Mouse (Mus musculus) hindbrain, embryonic 11.5 days (tissue): ENCODE measurements around the gene Gjd3. TPM values are rescaled to one million over a fixed set of nuclear protein-coding genes. Genes with fewer than 3 reads are reported as not detected.

Experiments used
- ATAC-seq: fragments of 200-750 bp; cut with Nextera tagmentation; 2 replicates; pipeline ENCODE4 v1.8.0; 2017; ENCODE audit warnings: mild to moderate bottlenecking, moderate TSS enrichment, moderate library complexity; ENCODE audit not compliant: low FRiP score
- DNase-seq: peaks from one replicate; pipeline ENCODE4 v3.0.0-alpha.2; 2015; ENCODE audit warnings: low spot score
- H3K27ac ChIP-seq: fragments of 300-500 bp; sonication (generic); 2 replicates; pipeline ENCODE4 v1.5.1; 2014; ENCODE audit warnings: mild to moderate bottlenecking, low read depth, low read length
- H3K27me3 ChIP-seq: fragments of 300-500 bp; sonication (generic); 2 replicates; pipeline ENCODE4 v1.6.1; 2014; ENCODE audit warnings: mild to moderate bottlenecking, low read length, moderate library complexity, mixed read lengths; ENCODE audit not compliant: control insufficient read depth, insufficient read depth
- H3K36me3 ChIP-seq: fragments of 300-500 bp; sonication (generic); 2 replicates; pipeline ENCODE4 v1.6.1; 2014; ENCODE audit warnings: mild to moderate bottlenecking, low read length, moderate library complexity, mixed read lengths; ENCODE audit not compliant: control insufficient read depth, insufficient read depth
- H3K4me1 ChIP-seq: fragments of 300-500 bp; sonication (generic); replicated peaks from 2 replicates; pipeline ENCODE4 v1.6.1; 2014; ENCODE audit warnings: low read length, mixed read lengths; ENCODE audit not compliant: control insufficient read depth, insufficient read depth
- H3K4me2 ChIP-seq: fragments of 300-500 bp; sonication (generic); replicated peaks from 2 replicates; pipeline ENCODE4 v1.6.1; 2014; ENCODE audit warnings: mild to moderate bottlenecking, low read depth, low read length
- H3K4me3 ChIP-seq: fragments of 300-500 bp; sonication (generic); 2 replicates; pipeline ENCODE4 v1.5.1; 2014; ENCODE audit warnings: low read depth, low read length
- H3K9ac ChIP-seq: fragments of 300-500 bp; sonication (generic); 2 replicates; pipeline ENCODE4 v1.6.1; 2014; ENCODE audit warnings: low read depth, low read length
- H3K9me3 ChIP-seq: fragments of 300-500 bp; sonication (generic); 2 replicates; pipeline ENCODE4 v1.6.1; 2016; ENCODE audit warnings: low read length; ENCODE audit not compliant: control insufficient read depth
- WGBS: fragments of 180-500 bp; shearing (Covaris S2); extraction: QIAGEN DNeasy Blood & Tissue Kit; methylation state at CpG from one replicate; pipeline ENCODE4 v1.1.7; 2014; 5-methylcytosine and 5-hydroxymethylcytosine counted together
- polyA plus RNA-seq: library from polyadenylated mRNA; unstranded; fragments of >200 nt; fragmentation: Nextera tagmentation; extraction: Ambion mirVana; gene quantifications from 2 replicates; pipeline ENCODE4 v1.2.1, GENCODE M21; 2014

The Gjd3 gene
- polyA plus RNA-seq, 1 experiment from 2014 or later, result 0.28 TPM

DNA sequence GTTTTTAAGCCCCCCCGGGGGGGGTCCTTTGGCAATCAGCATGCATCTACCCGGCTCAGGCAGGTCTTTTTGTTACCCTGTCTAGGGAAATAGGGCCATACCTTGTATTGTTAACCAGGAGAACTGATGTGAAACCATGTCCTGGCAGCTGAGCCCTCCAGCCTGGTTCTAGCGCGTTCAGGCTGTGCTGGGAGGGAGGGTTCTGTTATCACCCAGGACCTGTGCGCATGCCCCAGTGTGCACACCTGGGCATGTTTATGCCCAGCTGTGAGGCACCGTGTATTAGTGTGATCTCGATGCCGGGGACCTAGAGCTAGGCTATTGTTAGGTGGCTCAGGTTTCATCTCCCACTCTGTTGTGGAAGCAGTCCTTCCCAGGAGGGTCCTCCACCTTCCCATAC lies 21.1 kb downstream of the Gjd3 start:
- WGBS, result 5% methylated on average over 8 of the region's 8 CpGs
- Histone ChIP-seq H3K27ac (peak overlapping the region; percentile 99), H3K4me3 (peak overlapping the region; percentile 82), H3K9me3 (no peaks in the 10 kb centered on the region), H3K9ac (peak overlapping the region; percentile 88), H3K4me1 (peaks cover 33% of the 10 kb centered on the region), H3K27me3 (no peaks in the 10 kb centered on the region), H3K4me2 (peak overlapping the region; percentile 98), H3K36me3 (no peaks in the 10 kb centered on the region)
- DNase-seq (peak; percentile 36), ATAC-seq (no peak)

DNA sequence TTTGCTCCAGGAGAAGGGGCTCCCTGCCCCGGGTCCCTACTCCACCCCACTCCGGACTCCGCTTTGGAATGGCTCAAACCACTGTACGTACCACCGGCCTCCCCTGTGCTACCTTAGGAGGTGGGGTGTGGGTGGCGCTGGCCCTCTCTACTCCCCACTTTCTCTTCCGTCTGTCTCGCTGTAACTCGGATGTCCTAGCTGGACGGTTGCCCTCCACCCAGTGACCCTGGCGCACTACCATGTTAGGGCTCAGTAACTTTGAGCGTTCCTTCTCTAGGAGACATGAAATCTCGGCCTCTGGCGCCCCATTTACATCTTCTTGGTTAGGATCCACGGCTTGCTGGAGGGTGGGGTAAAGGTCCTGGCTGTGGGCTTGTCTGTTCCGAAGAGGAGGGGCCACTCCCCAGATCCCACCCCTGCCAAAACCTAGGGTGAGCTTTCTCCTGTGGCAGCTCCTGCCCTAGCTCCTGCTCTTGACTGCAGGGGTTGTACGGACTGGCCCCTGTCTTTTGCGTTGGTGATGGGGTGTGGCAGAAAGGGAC lies 21.7 kb downstream of the Gjd3 start:
- H3K27ac ChIP-seq, result peak overlapping the region; percentile 99

GRCm38 (mm10) chr11:98960313-98960906 lies 22.4 kb downstream of the Gjd3 start:
- peak overlapping the region; percentile 82 for H3K4me3 ChIP-seq
- 0% methylated on average over 43 of the region's 53 CpGs for WGBS
- peak; percentile 83 for DNase-seq
- H3K4me2 ChIP-seq, result peak overlapping the region; percentile 98
- H3K9me3 ChIP-seq, result no peaks in the 10 kb centered on the region
- no peaks in the 10 kb centered on the region for H3K36me3 ChIP-seq
- peak overlapping the region; percentile 99 for H3K27ac ChIP-seq
- H3K27me3 ChIP-seq, result no peaks in the 10 kb centered on the region
- peak; percentile 63 for ATAC-seq
- peak overlapping the region; percentile 88 for H3K9ac ChIP-seq
- H3K4me1 ChIP-seq, result peaks cover 20% of the 10 kb centered on the region

More for the DNA sequence above, 21.7 kb downstream of the Gjd3 start:
- Histone ChIP-seq H3K36me3 (no peaks in the 10 kb centered on the region), H3K4me2 (peak overlapping the region; percentile 98), H3K27me3 (no peaks in the 10 kb centered on the region), H3K9me3 (no peaks in the 10 kb centered on the region), H3K4me3 (peak overlapping the region; percentile 82), H3K4me1 (peaks cover 27% of the 10 kb centered on the region), H3K9ac (peak overlapping the region; percentile 88)
- ATAC-seq (no peak), DNase-seq (peak; percentile 57)
- WGBS, result under 1% methylated on average over 18 of the region's 18 CpGs

GRCm38 (mm10) chr11:98959437-98960312 lies 23.1 kb downstream of the Gjd3 start:
- H3K27me3 ChIP-seq, result no peaks in the 10 kb centered on the region
- H3K9ac ChIP-seq, result peak overlapping the region; percentile 88
- WGBS, result 1% methylated on average over 43 of the region's 43 CpGs
- H3K4me1 ChIP-seq, result peaks cover 17% of the 10 kb centered on the region
- H3K4me2 ChIP-seq, result peak overlapping the region; percentile 98
- H3K36me3 ChIP-seq, result no peaks in the 10 kb centered on the region
- peak; percentile 69 for DNase-seq
- peak overlapping the region; percentile 99 for H3K27ac ChIP-seq
- H3K4me3 ChIP-seq, result peak overlapping the region; percentile 82
- no peaks in the 10 kb centered on the region for H3K9me3 ChIP-seq
- ATAC-seq, result peak; percentile 28

DNA sequence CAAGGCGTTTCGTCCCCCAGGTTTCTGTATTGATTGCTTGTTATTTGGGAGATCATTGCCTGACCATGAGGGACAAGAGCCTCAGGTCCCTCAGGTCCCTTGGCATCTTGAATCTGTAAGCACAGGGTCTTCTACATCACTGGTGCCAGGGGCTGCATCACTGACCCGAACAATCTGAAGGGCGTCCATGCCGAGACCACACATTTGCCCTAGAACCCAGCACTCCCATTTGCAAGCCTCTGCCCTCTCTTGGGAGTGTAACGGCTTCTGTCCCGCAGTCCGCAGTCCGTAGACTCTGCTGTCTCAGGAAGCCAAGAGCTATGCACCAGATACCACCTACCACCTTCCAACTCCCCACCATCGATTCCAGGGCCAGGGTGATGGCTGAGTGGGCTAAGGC lies 26.5 kb downstream of the Gjd3 start:
- peaks cover 16% of the 10 kb centered on the region for H3K4me1 ChIP-seq
- no peaks in the 10 kb centered on the region for H3K9me3 ChIP-seq
- H3K36me3 ChIP-seq, result no peaks in the 10 kb centered on the region
- H3K4me3 ChIP-seq, result no peak overlapping the region
- no peak overlapping the region for H3K27ac ChIP-seq
- WGBS, result 81% methylated on average over 10 of the region's 10 CpGs
- H3K27me3 ChIP-seq, result no peaks in the 10 kb centered on the region
- DNase-seq, result no peak
- no peak overlapping the region for H3K4me2 ChIP-seq
- ATAC-seq, result no peak
- no peak overlapping the region for H3K9ac ChIP-seq

GRCm38 (mm10) chr11:98955707-98956235 lies 27.0 kb downstream of the Gjd3 start:
- Histone ChIP-seq H3K4me2 (no peak overlapping the region), H3K27me3 (no peaks in the 10 kb centered on the region), H3K9ac (no peak overlapping the region), H3K27ac (peak overlapping the region; percentile 71; the same call in 1 of the 2 replicates), H3K4me3 (no peak overlapping the region), H3K36me3 (no peaks in the 10 kb centered on the region), H3K9me3 (no peaks in the 10 kb centered on the region), H3K4me1 (peaks cover 16% of the 10 kb centered on the region)
- no peak for ATAC-seq
- DNase-seq, result no peak
- WGBS, result 23% methylated on average over 7 of the region's 7 CpGs

- Histone ChIP-seq H3K27me3 (no peaks in the 10 kb centered on the region), H3K36me3 (no peaks in the 10 kb centered on the region), H3K4me1 (peaks cover 16% of the 10 kb centered on the region), H3K4me2 (peak overlapping the region; percentile 21; the same call in 1 of the 2 replicates), H3K4me3 (no peak overlapping the region), H3K9ac (peak overlapping the region; percentile 34; the same call in 1 of the 2 replicates), H3K27ac (peak overlapping the region; percentile 71), H3K9me3 (no peaks in the 10 kb centered on the region)
- ATAC-seq (peak; percentile 28; the same call in 1 of the 2 replicates), DNase-seq (peak; percentile 40)
- 15% methylated on average over 15 of the region's 17 CpGs for WGBS
Measured at GRCm38 (mm10) chr11:98954801-98955706, 27.8 kb downstream of the Gjd3 start.

GRCm38 (mm10) chr11:98954373-98954772 lies 28.4 kb downstream of the Gjd3 start:
- Histone ChIP-seq H3K9me3 (no peaks in the 10 kb centered on the region), H3K36me3 (no peaks in the 10 kb centered on the region), H3K27ac (peak overlapping the region; percentile 71), H3K9ac (peak overlapping the region; percentile 34; the same call in 1 of the 2 replicates), H3K4me1 (peaks cover 16% of the 10 kb centered on the region), H3K4me2 (peak overlapping the region; percentile 21; the same call in 1 of the 2 replicates), H3K27me3 (no peaks in the 10 kb centered on the region), H3K4me3 (peak overlapping the region; percentile 8; the same call in 1 of the 2 replicates)
- WGBS, result 6% methylated on average over 10 of the region's 10 CpGs
- peak; percentile 89 for DNase-seq
- peak; percentile 65 for ATAC-seq
